In genomic region chr4:31964194-31964875, GRCm38 (mm10) we compare ENCODE assay signal across 8 mouse cellular contexts. TPM values are rescaled to one million over a fixed set of nuclear protein-coding genes. Genes with fewer than 3 reads are reported as not detected.
DNase-seq lines count a peak whose midpoint lies in the region; ATAC-seq and TF ChIP-seq lines count a peak whose summit lies in the region.

No protein-coding gene starts in this region.

- in situ Hi-C loops in CH12.LX (cut with MboI; ENCODE audit: low pct_ligation_motif_present, low pct_unique_long_range_greater_than_20kb, low sequenced_read_pairs): no loop called here

- no peak for DNase-seq in heart, postnatal 25 days (ENCODE audit: low spot score)
- peak; percentile 46 for DNase-seq in CH12.LX (ENCODE audit: extremely low read depth)
- no peak for DNase-seq in thymus, adult 18-20 months
- no peak for DNase-seq in adrenal gland, postnatal 14 days

- TF ChIP-seq RAD21 in CH12.LX (IDR thresholded peaks at IDR 0.05; ENCODE audit: low read depth, low read length): no peak

- peaks cover 35% of the 10 kb centered on the region for H3K79me2 ChIP-seq in CH12.LX (replicated peaks; ENCODE audit: control insufficient read depth, extremely low read depth, insufficient read depth, poor library complexity, severe bottlenecking)

- peak overlapping the region; percentile 71 for H3K4me2 ChIP-seq in heart, embryonic 15.5 days
- H3K4me2 ChIP-seq in CH12.LX (ENCODE audit: insufficient read depth, low read depth, poor library complexity, severe bottlenecking): peak overlapping the region; percentile 78; the same call in 1 of the 2 replicates
- H3K4me2 ChIP-seq in limb, embryonic 13.5 days (replicated peaks): peak overlapping the region; percentile 88
- peak overlapping the region; percentile 65 for H3K4me2 ChIP-seq in neural tube, embryonic 12.5 days (replicated peaks)

- H3K36me3 ChIP-seq in heart, embryonic 15.5 days: no peaks in the 10 kb centered on the region
- H3K36me3 ChIP-seq in CH12.LX (replicated peaks in 1 of 2; ENCODE audit: control insufficient read depth in 1 of 2, insufficient read depth in 1 of 2, low read length in 1 of 2): peaks cover 0 to 17% of the 10 kb centered on the region in 2 experiments
- H3K36me3 ChIP-seq in erythroblast, embryonic 14.5 days (ENCODE audit: control insufficient read depth): peaks cover 2% of the 10 kb centered on the region; the same call in 1 of the 2 replicates
- no peaks in the 10 kb centered on the region for H3K36me3 ChIP-seq in limb, embryonic 13.5 days
- H3K36me3 ChIP-seq in neural tube, embryonic 12.5 days: no peaks in the 10 kb centered on the region

- no peak for TF ChIP-seq POLR2A in CH12.LX (IDR thresholded peaks at IDR 0.05; ENCODE audit: low read depth, low read length)

- H3K4me1 ChIP-seq in heart, embryonic 15.5 days (replicated peaks): peaks cover 29% of the 10 kb centered on the region
- H3K4me1 ChIP-seq in CH12.LX (ENCODE audit: control insufficient read depth in 1 of 2, insufficient read depth in 2 of 2): peaks cover 5 to 45% of the 10 kb centered on the region in 2 experiments; a peak in 3 of 4 replicates
- H3K4me1 ChIP-seq in erythroblast, embryonic 14.5 days (ENCODE audit: control insufficient read depth): peaks cover 32% of the 10 kb centered on the region
- H3K4me1 ChIP-seq in limb, embryonic 13.5 days: peaks cover 20% of the 10 kb centered on the region
- H3K4me1 ChIP-seq in neural tube, embryonic 12.5 days: peaks cover 17% of the 10 kb centered on the region

- intact Hi-C loops in heart, postnatal 25 days (cut with DNase I): loop anchor here (5.0 kb wide), 1 partner anchor 693 kb away; the partner anchor contains the start of gene Mdn1

- no peaks in the 10 kb centered on the region for H3K9me3 ChIP-seq in heart, embryonic 15.5 days (replicated peaks)
- no peaks in the 10 kb centered on the region for H3K9me3 ChIP-seq in CH12.LX (replicated peaks; ENCODE audit: low read length)
- H3K9me3 ChIP-seq in erythroblast, embryonic 14.5 days (ENCODE audit: control insufficient read depth, low read length): no peaks in the 10 kb centered on the region
- H3K9me3 ChIP-seq in limb, embryonic 13.5 days: no peaks in the 10 kb centered on the region
- H3K9me3 ChIP-seq in neural tube, embryonic 12.5 days: no peaks in the 10 kb centered on the region

- peak overlapping the region; percentile 89 for H3K9ac ChIP-seq in heart, embryonic 15.5 days
- peak overlapping the region; percentile 81 for H3K9ac ChIP-seq in CH12.LX (ENCODE audit: insufficient read depth, low read depth)
- H3K9ac ChIP-seq in limb, embryonic 13.5 days: peak overlapping the region; percentile 91
- H3K9ac ChIP-seq in neural tube, embryonic 12.5 days: peak overlapping the region; percentile 88

- H3K27ac ChIP-seq in heart, embryonic 15.5 days: peak overlapping the region; percentile 97
- peak overlapping the region; percentile 69 for H3K27ac ChIP-seq in CH12.LX (ENCODE audit: insufficient read depth, low read depth)
- H3K27ac ChIP-seq in limb, embryonic 13.5 days: peak overlapping the region; percentile 95
- H3K27ac ChIP-seq in neural tube, embryonic 12.5 days: peak overlapping the region; percentile 95

- dilution Hi-C loops in CH12.LX (cut with MboI; ENCODE audit: extremely low pct_ligation_motif_present, extremely low pct_unique_long_range_greater_than_20kb, low sequenced_read_pairs): no loop called here

- no peak for TF ChIP-seq CTCF in CH12.LX (conservative IDR thresholded peaks at IDR 0.05 in 1 of 2, IDR thresholded peaks at IDR 0.05 in 1 of 2; ENCODE audit: low read depth in 2 of 2, low read length in 2 of 2)

- H3K4me3 ChIP-seq in heart, embryonic 15.5 days: peak overlapping the region; percentile 83
- H3K4me3 ChIP-seq in CH12.LX (replicated peaks in 1 of 3; ENCODE audit: low read depth in 2 of 3, low read length in 2 of 3, poor library complexity in 1 of 3): peak overlapping the region; percentile 77 to 90 (median 89)
- peak overlapping the region; percentile 84 for H3K4me3 ChIP-seq in erythroblast, embryonic 14.5 days (replicated peaks)
- H3K4me3 ChIP-seq in limb, embryonic 13.5 days: peak overlapping the region; percentile 88
- H3K4me3 ChIP-seq in neural tube, embryonic 12.5 days: peak overlapping the region; percentile 85

- no peak for TF ChIP-seq EP300 in CH12.LX (IDR thresholded peaks at IDR 0.05; ENCODE audit: low read length)

- peak; percentile 15; the same call in 1 of the 2 replicates for ATAC-seq in heart, embryonic 15.5 days (replicated peaks; ENCODE audit: insufficient number of reproducible peaks, insufficient read depth, low FRiP score, low read depth)
- no peak for ATAC-seq in limb, embryonic 13.5 days (ENCODE audit: low FRiP score, low read depth)
- ATAC-seq in neural tube, embryonic 12.5 days (ENCODE audit: low FRiP score, low read depth): peak; percentile 14; the same call in 1 of the 2 replicates

- no peaks in the 10 kb centered on the region for H3K27me3 ChIP-seq in heart, embryonic 15.5 days
- H3K27me3 ChIP-seq in CH12.LX (replicated peaks): no peaks in the 10 kb centered on the region
- H3K27me3 ChIP-seq in erythroblast, embryonic 14.5 days (ENCODE audit: control insufficient read depth): no peaks in the 10 kb centered on the region
- no peaks in the 10 kb centered on the region for H3K27me3 ChIP-seq in limb, embryonic 13.5 days
- H3K27me3 ChIP-seq in neural tube, embryonic 12.5 days (replicated peaks): no peaks in the 10 kb centered on the region

- under 1% methylated on average over 47 of the region's 47 CpGs for WGBS in heart, embryonic 15.5 days
- under 1% methylated on average over 47 of the region's 47 CpGs for WGBS in limb, embryonic 13.5 days
- under 1% methylated on average over 47 of the region's 47 CpGs for WGBS in neural tube, embryonic 12.5 days

TF ChIP-seq in CH12.LX, 34 proteins besides CTCF, POLR2A, EP300 and RAD21:
- TF ChIP-seq CHD1 (IDR thresholded peaks at IDR 0.05; ENCODE audit: low read depth, low read length) (0 out of 2 replicates have a peak, but pooled peaks have one; percentile 30), E2F4 (IDR thresholded peaks at IDR 0.05; ENCODE audit: insufficient replicate concordance, low read depth, low read length) (no peak), KAT2A (IDR thresholded peaks at IDR 0.05; ENCODE audit: insufficient replicate concordance, low read length) (no peak)

RNA-seq across cellular contexts. Expression of gene Map3k7, which starts 0.4 kb away (rescaled TPM):
- polyA plus RNA-seq in heart, embryonic 15.5 days (2015; fragmentation: Nextera tagmentation; extraction: Ambion mirVana): 23.5 and 30.5 TPM in 2 replicates
- total RNA-seq in heart, postnatal 25 days (2021): 10 to 100 TPM; 43.4 to 45.5 TPM
- total RNA-seq in CH12.LX (2012; rRNA removed): 41.7 and 49.1 TPM in 2 replicates
- 43.9 and 47.7 TPM in 2 replicates for total RNA-seq in CH12.LX (2014; rRNA removed)
- polyA plus RNA-seq in CH12.LX (2012; ENCODE audit: insufficient read length, low read depth): 63.0 and 63.7 TPM in 2 replicates
- 0.24 and 0.26 TPM in 2 replicates for polyA plus RNA-seq in erythroblast, embryonic 14.5 days (2012)
- polyA plus RNA-seq in limb, embryonic 13.5 days (2015; fragmentation: Nextera tagmentation; extraction: Ambion mirVana): 38.0 and 39.1 TPM in 2 replicates
- 41.0 and 41.3 TPM in 2 replicates for polyA plus RNA-seq in neural tube, embryonic 12.5 days (2016; fragmentation: Nextera tagmentation; extraction: Ambion mirVana)
- total RNA-seq in adrenal gland, postnatal 14 days (2021): 41.3 and 52.2 TPM in 2 replicates

Comparison
In these comparisons a context has a peak if more than half of its experiments do, and no peak if none do; other contexts are left out.
1. RNA of gene Map3k7, which starts 0.4 kb away (polyA plus RNA-seq): 63.0 to 63.7 TPM in CH12.LX, 41.0 to 41.3 TPM in neural tube, embryonic 12.5 days, 38.0 to 39.1 TPM in limb, embryonic 13.5 days and 23.5 to 30.5 TPM in heart, embryonic 15.5 days; 0.24 to 0.26 TPM in erythroblast, embryonic 14.5 days; every median in the first group is over 10 times any median in the second.
2. Peak in every context shown above with its lines, with median percentiles within 50 percentile points of each other: H3K27ac ChIP-seq, H3K4me2 ChIP-seq, H3K4me3 ChIP-seq and H3K9ac ChIP-seq.